In the genomic region with DNA sequence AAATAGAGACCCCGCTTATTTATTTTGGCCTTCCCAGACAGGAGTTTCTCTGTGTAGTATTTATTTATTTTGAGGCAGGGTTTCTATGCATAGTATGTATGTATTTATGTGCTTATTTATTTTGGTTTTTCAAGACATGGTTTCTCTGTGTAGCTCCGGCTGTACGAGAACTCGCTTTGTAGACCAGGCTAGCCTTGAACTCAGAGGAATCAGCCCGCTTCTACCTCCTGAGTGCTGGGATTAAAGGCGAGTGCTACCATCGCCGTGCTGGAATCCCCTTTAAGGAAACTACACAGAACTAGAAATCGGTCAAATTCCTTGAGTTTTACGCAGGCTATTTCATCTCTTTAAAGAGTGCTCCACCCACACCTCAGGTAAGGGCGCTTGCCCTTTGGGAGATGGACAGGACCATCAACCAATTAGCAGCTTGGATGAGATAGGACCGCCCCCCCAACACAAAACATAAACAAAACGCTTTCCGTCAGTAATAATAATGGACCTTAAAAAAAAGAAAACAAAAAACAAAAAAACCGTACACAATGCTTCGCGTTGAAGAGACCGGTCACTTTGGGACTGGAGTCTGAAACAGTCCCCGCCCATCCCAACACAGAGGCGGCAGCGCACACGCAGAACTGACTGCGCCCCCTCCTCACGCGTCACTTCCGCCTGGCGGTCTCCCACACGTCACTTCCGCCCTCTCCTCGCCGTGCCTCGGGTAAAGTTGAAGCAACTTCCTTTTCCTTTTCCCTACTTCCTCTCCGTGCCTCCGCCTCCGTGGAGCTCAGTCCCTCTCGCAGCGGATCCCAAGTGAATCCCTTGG, we compare ENCODE assay signal across 7 mouse cellular contexts. TPM values are rescaled to one million over a fixed set of nuclear protein-coding genes. Genes with fewer than 3 reads are reported as not detected.
DNase-seq lines count a peak whose midpoint lies in the region; ATAC-seq and TF ChIP-seq lines count a peak whose summit lies in the region.

A gene (plus strand): TSS at position 688 of the 820 bp plus-strand sequence.

- intact Hi-C loops in gastrocnemius, postnatal 36 days (cut with DNase I), result no loop called here
- intact Hi-C loops in left cerebral cortex, postnatal 25 days (cut with DNase I), result loop anchor here (5.0 kb wide), 1 partner anchor 109 kb away; a partner anchor contains a TSS

- H3K36me3 ChIP-seq in intestine, embryonic 15.5 days, result no peaks in the 10 kb centered on the region
- peaks cover 31% of the 10 kb centered on the region for H3K36me3 ChIP-seq in midbrain, embryonic 10.5 days
- peaks cover 11% of the 10 kb centered on the region for H3K36me3 ChIP-seq in small intestine, adult 2 months (ENCODE audit: control insufficient read depth, insufficient read depth, low read length)

- TF ChIP-seq CTCF in small intestine, adult 2 months (IDR thresholded peaks at IDR 0.05; ENCODE audit: extremely low read depth, insufficient read length, insufficient replicate concordance, low read depth, low read length), result no peak

- ATAC-seq in intestine, embryonic 15.5 days, result peak; percentile 98

- DNase-seq in adrenal gland, adult 8-10 months, result peak; percentile 95
- peak; percentile 90 for DNase-seq in embryo, embryonic 11.5 days (ENCODE audit: low read depth, low spot score)
- DNase-seq in gastrocnemius, postnatal 36 days, result peak; percentile 90 to 93
- DNase-seq in left cerebral cortex, postnatal 25 days (ENCODE audit: low spot score in 2 of 2), result peak; percentile 96 to 98
- DNase-seq in midbrain, embryonic 10.5 days (ENCODE audit: low spot score), result peak; percentile 95

- no peaks in the 10 kb centered on the region for H3K4me1 ChIP-seq in intestine, embryonic 15.5 days (replicated peaks)
- peaks cover 17% of the 10 kb centered on the region for H3K4me1 ChIP-seq in midbrain, embryonic 10.5 days
- no peaks in the 10 kb centered on the region for H3K4me1 ChIP-seq in small intestine, adult 2 months (ENCODE audit: control insufficient read depth, insufficient read depth, insufficient read length, low read length)

- H3K4me2 ChIP-seq in intestine, embryonic 15.5 days (replicated peaks), result peak within 1 kb of the TSS; percentile 73

- H3K9ac ChIP-seq in intestine, embryonic 15.5 days, result peak within 1 kb of the TSS; percentile 87

- 3% methylated on average over 37 of the region's 37 CpGs for WGBS in intestine, embryonic 15.5 days
- 4% methylated on average over 37 of the region's 37 CpGs for WGBS in midbrain, embryonic 10.5 days
- 2% methylated on average over 37 of the region's 37 CpGs for WGBS in small intestine, adult 2 months

- no peaks in the 10 kb centered on the region for H3K9me3 ChIP-seq in intestine, embryonic 15.5 days
- no peaks in the 10 kb centered on the region for H3K9me3 ChIP-seq in midbrain, embryonic 10.5 days (replicated peaks)

- peak; percentile 72 for TF ChIP-seq POLR2A in small intestine, adult 2 months (IDR thresholded peaks at IDR 0.05; ENCODE audit: low read depth, low read length)

- H3K4me3 ChIP-seq in intestine, embryonic 15.5 days (replicated peaks), result peak within 1 kb of the TSS; percentile 77
- H3K4me3 ChIP-seq in midbrain, embryonic 10.5 days, result peak within 1 kb of the TSS; percentile 81
- peak within 1 kb of the TSS; percentile 91 for H3K4me3 ChIP-seq in small intestine, adult 2 months (ENCODE audit: low read depth, low read length)

- no peaks in the 10 kb centered on the region for H3K27me3 ChIP-seq in intestine, embryonic 15.5 days (replicated peaks)
- no peaks in the 10 kb centered on the region for H3K27me3 ChIP-seq in midbrain, embryonic 10.5 days (ENCODE audit: low read depth, poor library complexity, severe bottlenecking)
- H3K27me3 ChIP-seq in small intestine, adult 2 months (ENCODE audit: control insufficient read depth, insufficient read depth, low read length), result no peaks in the 10 kb centered on the region

- peak within 1 kb of the TSS; percentile 94 for H3K27ac ChIP-seq in intestine, embryonic 15.5 days
- peak within 1 kb of the TSS; percentile 90 for H3K27ac ChIP-seq in midbrain, embryonic 10.5 days (replicated peaks)
- peak within 1 kb of the TSS; percentile 78 for H3K27ac ChIP-seq in small intestine, adult 2 months (ENCODE audit: insufficient read depth, low read depth, low read length)

RNA-seq across cellular contexts. Expression of the gene that starts here (rescaled TPM):
- total RNA-seq in adrenal gland, adult 8-10 months (2022), result 10 to 100 TPM; 49.8 to 70.1 (median 61.7) TPM
- total RNA-seq in gastrocnemius, postnatal 36 days (2021), result 10 to 100 TPM; 23.3 to 27.7 TPM
- 28.8 and 32.2 TPM in 2 replicates for polyA plus RNA-seq in intestine, embryonic 15.5 days (2015; fragmentation: Nextera tagmentation; extraction: Ambion mirVana)
- 10 to 100 TPM; 70.5 to 71.8 TPM for total RNA-seq in left cerebral cortex, postnatal 25 days (2021)
- 49.7 and 53.9 TPM in 2 replicates for polyA plus RNA-seq in midbrain, embryonic 10.5 days (2016; fragmentation: Nextera tagmentation; extraction: Ambion mirVana)
- 3.1 and 6.8 TPM in 2 replicates for polyA plus RNA-seq in small intestine, adult 2 months (2012; rRNA removed)

Comparison
In these comparisons a context has a peak if more than half of its experiments do, and no peak if none do; other contexts are left out.
1. Peak in every context shown above with its lines: DNase-seq, ATAC-seq, H3K4me3 ChIP-seq and H3K27ac ChIP-seq.